Mouse (Mus musculus): ENCODE measurements around the gene Tppp3. TPM values are rescaled to one million over a fixed set of nuclear protein-coding genes. Genes with fewer than 3 reads are reported as not detected.

The Tppp3 gene
- total RNA-seq, 1 experiment from 2014 or later: 4.9 TPM

DNA sequence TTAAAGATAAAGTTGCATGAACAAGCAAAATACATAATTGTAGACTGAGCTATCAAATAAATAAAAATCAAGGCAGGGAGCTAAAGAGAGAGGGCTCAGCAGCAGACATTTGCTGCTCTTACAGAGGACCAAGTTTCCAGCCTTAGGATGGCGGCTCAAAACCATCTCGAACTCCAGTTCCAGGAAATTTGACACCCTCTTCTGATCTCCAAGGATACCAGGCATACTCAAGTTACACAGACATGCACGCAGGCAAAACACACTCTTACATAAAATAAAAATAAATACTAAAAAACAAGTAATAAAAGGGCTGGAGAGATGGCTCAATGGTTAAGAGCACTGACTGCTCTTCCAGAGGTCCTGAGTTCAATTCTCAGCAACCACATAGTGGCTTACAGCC lies 22.2 kb upstream of the Tppp3 start:
- ATAC-seq (ENCODE audit: extremely low read depth, insufficient number of reproducible peaks, low FRiP score, poor library complexity, severe bottlenecking): no peak

DNA sequence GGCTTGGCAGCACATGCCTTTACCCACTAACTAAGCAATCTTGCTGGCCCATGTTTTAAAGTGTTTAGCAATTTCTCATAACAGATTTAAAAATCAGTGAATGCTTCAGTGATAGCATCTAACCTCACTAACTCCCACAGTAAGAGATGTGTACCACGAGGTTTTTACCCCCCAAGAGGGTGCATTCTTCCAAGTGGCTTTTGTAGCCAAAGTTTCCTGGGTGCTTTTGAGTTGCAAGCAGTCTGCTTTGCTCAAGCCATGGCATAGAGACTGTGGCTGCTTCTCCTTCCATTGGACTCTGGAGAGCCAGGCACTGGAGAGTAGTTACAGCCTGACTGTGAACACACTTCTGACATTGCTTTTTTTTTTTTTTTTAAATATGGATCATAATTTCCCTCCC lies 18.0 kb upstream of the Tppp3 start:
- ATAC-seq (ENCODE audit: extremely low read depth, insufficient number of reproducible peaks, low FRiP score, poor library complexity, severe bottlenecking): no peak

DNA sequence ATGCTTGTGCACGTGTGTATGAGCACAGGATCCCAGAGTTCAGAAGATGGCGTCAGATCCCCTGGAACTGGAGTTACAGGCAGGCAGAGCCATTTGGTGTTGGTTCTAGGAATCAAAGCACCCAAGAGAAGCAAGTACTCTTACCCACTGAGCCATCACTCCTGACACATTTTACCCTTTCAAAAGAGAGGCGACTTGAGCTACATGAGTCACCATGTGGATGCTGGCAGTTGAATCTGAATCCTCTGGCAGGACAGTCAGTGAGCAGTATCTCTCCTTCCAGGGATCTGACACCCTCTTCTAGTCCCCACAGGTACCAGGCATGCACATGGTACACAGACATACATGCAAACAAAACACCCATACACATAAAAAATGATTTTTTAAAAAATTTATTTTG lies 16.8 kb upstream of the Tppp3 start:
- ATAC-seq (ENCODE audit: extremely low read depth, insufficient number of reproducible peaks, low FRiP score, poor library complexity, severe bottlenecking): no peak

DNA sequence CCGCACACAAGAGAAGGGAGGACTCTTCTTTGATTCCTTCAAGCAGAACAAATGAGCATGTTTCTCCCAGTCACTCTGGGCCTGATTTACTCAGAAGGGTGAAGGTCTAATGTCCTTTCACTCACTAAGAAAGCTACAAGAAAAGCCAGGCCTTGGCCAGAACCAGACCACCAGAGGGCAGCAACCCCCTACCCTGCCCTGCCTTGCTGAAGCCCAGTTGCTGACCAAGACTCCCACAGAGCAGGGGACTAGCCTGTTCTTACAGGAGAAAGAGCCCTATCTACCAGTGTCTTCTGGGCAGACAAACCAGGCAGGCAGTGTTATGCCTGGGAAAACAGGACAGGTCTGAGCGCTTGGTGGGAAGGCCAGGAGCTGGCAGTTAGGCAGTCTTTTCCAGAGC lies 13.1 kb upstream of the Tppp3 start:
- no peak for ATAC-seq (ENCODE audit: extremely low read depth, insufficient number of reproducible peaks, low FRiP score, poor library complexity, severe bottlenecking)

DNA sequence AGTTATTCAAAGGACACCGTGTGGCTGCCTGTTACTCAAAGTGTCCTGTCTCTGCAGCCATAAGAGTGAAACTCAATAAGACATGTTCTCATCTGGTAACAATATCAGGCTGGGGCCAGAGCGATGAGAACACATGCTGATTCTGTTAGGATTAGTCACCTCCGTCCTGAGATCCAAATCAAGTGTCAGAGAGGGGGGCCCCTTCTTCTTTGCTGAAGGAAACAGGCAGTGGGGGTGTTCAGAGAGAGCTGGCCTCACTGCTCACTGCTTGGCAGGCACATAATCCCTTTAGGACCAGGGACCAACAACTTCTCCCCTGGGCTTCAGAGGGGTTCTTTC lies 12.7 kb upstream of the Tppp3 start:
- no peak for ATAC-seq (ENCODE audit: extremely low read depth, insufficient number of reproducible peaks, low FRiP score, poor library complexity, severe bottlenecking)

DNA sequence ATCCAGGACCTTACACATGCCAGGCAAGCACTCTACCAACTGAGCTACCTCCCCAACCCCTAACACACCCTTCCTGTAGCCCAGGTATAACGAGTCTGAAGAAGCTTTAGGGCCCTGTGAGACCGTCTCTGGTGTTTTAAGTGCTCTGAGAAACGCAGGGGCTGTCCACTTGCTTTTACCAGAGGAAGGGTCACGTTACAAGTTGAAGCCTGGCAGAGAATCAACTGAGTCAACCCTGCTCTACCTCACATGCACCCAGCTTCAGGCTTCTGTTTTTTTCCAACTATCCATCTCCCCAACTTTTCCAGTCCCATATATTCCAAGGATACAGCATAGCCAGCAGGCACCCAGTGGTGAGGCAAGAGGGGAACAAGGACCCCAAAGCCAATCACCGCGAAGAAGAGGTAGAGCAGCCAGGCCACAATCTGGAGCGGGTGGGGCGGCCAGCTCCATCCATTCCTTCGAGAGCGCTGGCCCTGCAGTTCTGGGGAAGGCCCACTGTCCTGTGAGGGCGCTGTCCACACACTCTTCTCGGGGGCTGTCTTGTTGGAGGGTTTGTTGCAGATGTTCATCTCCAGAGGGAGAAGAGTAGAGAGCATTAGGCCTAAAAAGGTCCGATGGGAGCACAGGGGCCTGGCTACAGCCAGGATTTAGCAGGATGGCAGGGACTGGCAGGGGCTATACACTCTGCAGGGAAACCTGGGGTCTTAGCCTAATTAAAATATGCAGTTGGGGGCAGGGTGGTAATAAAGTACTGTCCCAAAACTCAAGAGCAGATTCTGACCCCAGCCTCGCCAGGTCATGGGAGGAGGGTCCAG lies 12.1 kb upstream of the Tppp3 start:
- ATAC-seq (ENCODE audit: extremely low read depth, insufficient number of reproducible peaks, low FRiP score, poor library complexity, severe bottlenecking): no peak

DNA sequence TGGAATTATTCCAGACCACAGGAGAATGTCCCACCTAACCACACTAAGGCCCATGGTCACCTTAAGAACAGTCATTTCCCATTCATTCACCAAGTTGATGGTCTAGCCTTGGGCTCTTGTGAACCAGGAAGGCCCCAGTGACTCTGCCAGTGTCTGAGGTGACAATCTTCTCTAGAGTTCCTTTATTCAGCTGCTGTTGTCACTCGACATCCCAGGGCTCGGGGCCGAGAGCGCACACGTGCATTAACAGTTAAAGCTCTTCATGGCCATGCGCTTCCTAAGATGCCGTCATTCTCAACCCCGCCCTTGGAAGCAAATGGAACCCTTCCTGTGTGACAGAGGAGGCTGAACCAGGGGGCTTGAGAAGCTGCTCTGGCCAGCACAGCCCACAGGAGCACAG lies 10.8 kb upstream of the Tppp3 start:
- no peak for ATAC-seq (ENCODE audit: extremely low read depth, insufficient number of reproducible peaks, low FRiP score, poor library complexity, severe bottlenecking)

DNA sequence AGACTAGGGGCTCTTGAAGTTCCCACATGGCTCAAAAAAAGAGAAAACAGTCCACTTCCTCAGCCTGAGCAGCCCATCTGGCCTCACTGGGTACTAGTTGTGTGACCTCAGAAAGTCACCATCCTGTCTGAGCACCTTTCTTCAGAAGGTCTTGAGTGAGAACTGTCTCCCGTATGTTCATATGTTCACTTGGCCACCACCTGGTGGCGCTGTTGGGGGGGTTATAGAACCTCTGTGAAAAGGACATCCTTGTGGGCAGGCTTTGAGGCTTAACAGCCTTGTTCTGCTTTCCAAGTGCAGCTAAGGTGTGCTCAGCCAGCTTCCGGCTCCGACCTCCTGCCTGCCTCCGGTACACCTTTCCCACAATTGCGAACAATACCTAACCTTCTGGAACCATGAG lies 10.1 kb upstream of the Tppp3 start:
- no peak for ATAC-seq (ENCODE audit: extremely low read depth, insufficient number of reproducible peaks, low FRiP score, poor library complexity, severe bottlenecking)

DNA sequence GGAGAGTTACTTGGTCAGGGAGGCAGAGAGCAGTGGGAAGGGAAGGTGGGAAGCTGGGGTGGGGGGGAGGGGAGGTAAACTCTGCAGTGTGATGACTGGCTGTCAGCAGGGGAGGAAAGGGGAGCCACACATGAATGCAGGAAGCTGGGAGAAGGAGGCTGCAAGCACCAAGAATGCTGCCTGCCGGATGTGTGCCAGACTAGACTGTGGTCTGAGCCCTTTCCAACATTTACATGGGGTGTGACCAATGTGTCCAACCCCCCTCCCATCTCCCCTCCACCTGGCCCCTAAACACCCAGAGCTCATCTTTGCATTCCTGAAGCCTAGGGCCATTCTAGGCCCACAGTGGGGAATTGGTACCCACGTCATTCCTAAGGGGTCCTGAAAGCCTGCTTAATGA lies 9.7 kb upstream of the Tppp3 start:
- no peak for ATAC-seq (ENCODE audit: extremely low read depth, insufficient number of reproducible peaks, low FRiP score, poor library complexity, severe bottlenecking)

DNA sequence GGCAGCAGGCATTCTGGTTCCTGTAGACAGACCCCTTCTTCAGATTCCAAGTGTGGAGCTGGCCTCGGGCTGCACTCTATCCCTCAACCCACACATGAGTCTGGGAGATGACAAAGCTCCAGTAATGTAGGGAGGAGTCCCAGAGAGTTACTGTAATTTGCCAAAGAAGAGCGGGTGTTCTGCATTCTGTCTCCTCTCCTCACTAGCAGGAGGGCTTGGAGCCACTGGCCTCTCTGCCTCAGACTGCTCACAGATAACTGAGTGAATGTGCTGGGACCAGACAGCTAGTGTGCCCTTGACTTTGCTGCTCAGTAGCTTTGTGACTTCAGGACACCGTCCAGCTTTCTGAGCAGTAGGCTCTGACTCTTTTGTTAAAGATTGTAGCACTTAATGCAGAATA lies 6.5 kb upstream of the Tppp3 start:
- ATAC-seq (ENCODE audit: extremely low read depth, insufficient number of reproducible peaks, low FRiP score, poor library complexity, severe bottlenecking): no peak

DNA sequence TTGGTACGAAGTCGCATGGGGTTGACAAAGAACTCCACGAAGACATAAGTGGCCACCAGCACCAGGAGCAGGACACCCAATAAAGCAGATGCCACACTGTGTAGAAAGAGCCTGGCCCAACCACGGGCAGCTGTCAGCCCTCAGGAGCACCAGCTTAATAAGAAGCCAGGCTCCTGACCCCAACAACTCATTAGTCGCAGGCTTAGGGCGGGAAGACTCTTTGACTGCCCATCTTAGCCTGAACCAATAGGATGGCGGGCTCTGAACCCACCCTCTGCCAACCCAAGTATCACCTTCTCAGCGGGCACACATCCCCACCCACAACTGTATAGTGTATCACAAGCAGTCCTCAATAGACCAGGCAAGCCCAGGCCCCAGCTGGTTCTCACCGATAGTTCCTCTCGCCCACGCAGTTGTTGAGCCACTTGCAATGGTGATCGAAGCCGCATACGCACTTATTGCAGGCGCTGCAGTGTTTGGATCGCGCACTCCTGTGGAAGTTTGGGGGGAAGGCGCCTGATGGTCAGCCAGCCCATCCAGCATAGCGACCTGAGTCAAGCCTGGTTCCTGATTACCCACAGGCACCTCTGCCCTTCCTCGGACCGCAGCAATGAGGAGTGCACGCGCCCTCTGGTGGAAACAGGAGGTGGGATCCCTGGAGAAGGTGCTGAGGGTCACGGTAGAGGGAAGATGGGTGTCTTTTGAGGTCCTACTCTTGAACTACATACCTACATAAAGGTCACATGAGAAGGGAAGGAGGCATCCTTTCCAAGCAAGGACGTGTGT lies 5.5 kb upstream of the Tppp3 start:
- no peak for ATAC-seq (ENCODE audit: extremely low read depth, insufficient number of reproducible peaks, low FRiP score, poor library complexity, severe bottlenecking)

DNA sequence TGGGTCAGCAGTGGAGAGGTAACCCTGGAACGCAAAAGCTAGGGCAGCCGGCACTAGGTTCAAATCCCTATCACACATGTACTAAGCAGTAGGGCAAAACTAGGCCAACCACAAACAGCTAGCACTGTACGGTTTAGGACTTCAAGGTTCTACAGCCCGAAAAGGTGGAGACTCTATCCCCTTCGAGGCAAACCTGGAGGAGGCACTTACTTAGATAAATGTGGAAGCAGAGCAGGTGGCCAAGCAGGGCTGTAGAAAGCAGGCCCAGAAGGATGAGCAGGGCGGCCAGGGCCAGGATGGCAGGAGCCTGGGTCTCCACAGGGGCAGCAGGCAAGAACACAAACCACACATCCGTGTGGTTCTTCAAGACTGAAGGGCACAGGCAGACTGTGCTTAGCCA lies 4.8 kb upstream of the Tppp3 start:
- ATAC-seq (ENCODE audit: extremely low read depth, insufficient number of reproducible peaks, low FRiP score, poor library complexity, severe bottlenecking): no peak

DNA sequence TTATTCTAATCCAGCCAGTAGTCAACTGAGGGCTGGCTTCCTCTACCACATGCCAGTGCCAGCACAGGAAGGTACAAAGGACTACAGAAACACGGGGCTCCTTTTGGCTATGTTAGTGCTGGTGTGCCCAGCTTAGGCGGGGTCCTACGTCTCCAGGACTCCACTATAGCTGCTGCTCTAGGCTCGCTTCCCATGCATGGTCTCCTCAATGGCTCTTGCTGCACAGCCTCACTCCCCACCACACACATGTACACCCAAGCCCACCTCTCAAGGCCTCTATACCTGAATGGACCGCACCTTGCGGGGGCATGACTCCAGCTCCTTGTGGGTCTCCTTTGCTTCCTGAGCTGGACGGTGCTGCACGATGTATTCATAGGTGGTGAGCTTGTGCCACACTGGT lies 4.4 kb upstream of the Tppp3 start:
- ATAC-seq (ENCODE audit: extremely low read depth, insufficient number of reproducible peaks, low FRiP score, poor library complexity, severe bottlenecking): no peak

DNA sequence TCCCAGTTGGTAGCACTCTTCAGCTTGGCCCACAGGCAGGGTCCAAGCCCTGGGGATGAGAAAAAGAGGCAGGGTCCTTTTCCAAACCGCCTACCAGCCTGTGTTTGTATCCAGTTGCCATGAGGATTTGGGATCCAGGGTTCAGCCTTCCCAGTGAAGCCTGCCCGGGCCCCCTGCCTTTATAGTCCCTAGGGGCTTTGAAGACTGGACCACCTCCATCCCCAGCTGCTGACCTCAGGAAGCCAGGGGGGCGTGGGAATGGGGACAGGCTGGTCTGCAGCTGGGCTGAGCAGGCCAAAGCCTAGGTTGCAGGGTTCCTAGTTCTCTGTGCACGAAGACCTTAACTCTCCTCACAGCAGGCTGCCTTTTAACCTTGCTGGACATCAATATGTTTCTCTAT lies 3.9 kb upstream of the Tppp3 start:
- no peak for ATAC-seq (ENCODE audit: extremely low read depth, insufficient number of reproducible peaks, low FRiP score, poor library complexity, severe bottlenecking)

DNA sequence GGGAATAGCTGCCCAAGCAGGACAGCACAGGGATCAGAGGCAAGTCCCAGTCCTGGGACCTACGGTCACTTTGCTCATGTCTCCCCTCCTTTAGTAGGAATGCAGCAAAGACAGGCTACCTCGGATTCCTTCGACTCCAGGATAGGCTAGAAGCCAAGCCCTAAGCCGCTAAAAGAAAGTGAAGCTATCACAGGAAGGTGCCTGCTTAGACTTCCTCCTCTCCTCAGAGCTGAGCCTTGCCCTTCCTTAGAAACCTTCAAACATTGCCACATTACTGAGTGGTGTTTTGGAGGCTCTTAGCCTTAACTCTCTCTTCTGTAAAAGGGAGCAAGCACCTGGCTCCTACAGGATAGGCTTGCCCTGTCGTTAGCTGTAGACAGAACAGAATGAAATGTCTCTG lies 3.4 kb upstream of the Tppp3 start:
- ATAC-seq (ENCODE audit: extremely low read depth, insufficient number of reproducible peaks, low FRiP score, poor library complexity, severe bottlenecking): no peak

DNA sequence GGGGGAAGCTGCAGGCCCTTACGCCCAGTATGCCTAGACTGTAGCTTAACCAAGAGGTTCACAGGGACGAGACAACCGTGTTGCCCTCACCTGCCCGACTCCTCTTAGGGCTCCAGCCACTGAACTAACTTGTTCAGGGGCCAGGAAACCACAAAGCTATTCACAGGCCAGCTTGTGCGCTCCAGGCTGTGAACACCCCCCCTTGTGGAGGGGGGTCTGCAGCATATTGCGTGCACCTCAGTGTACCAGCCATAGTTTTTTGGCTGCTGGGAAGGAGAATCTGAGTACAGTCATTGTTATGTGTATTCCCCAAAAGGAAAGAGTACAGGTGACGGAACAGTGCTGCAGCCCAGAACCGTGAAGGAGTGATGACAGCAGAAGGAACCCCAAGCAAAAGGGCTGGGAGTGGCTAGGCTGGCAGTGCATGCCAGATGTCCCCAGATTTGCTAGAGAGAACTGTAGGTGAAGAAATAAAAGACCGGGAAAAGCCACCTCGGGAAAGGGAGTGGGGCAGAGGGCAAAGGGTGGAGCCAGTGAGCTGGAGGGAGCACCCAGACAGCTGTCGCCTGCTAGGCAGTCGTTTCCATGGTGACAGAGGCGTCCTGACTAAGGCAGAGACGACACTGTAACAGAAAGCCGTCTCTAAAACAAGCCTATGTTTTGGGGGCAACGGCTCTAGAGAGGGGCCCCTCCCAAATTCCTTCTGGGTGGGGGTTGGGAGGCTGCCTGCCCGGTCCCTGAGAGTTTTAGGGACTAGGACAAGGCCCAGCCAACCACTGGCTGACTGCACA lies 2.7 kb upstream of the Tppp3 start:
- no peak for ATAC-seq (ENCODE audit: extremely low read depth, insufficient number of reproducible peaks, low FRiP score, poor library complexity, severe bottlenecking)

DNA sequence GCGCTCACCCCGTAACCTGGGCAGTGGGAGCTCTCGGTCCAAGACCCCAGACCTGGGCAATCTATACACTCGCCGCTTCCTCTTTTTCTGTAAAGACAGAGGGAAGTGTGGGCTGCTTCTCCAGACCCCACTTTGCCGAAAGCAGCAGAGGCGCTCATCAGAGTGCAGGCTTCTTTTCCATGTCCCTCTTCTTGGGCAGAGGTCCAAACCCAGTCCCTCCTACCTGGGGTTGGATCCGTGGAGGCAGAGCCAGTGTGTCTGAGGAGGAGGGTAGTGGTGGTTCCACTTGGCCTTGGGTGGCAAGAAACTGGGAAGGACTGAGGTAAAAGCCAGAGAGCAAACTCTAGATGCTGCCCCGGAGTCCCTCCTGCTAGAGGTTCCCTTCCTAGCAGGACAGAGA lies 1.7 kb upstream of the Tppp3 start:
- no peak for ATAC-seq (ENCODE audit: extremely low read depth, insufficient number of reproducible peaks, low FRiP score, poor library complexity, severe bottlenecking)

DNA sequence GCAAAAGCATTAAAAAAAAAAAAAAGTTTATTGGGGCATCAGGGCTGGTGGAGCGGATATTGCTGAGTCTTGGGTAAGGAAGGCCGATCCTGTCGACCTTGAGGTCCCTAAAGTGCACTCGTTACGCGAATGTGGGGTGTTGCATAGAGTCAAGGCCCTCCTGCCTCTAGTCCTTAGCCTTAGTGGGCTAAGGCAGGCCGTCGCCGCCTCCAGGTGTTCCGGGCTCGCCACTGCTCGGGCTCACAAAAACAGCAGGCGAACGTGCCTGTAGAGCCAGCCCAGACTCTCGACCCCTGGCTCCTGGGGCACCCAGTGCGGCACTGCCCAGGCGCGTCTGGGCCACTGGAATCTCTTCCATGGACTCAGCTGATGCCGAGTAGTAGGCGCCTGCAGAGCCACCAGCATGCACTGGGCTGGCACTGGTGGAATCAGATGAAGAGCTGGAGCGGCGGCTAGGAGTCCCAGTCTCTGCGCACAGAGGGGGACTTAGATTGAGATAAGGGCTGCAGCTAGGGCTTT lies 1.1 kb upstream of the Tppp3 start:
- no peak for ATAC-seq (ENCODE audit: extremely low read depth, insufficient number of reproducible peaks, low FRiP score, poor library complexity, severe bottlenecking)

DNA sequence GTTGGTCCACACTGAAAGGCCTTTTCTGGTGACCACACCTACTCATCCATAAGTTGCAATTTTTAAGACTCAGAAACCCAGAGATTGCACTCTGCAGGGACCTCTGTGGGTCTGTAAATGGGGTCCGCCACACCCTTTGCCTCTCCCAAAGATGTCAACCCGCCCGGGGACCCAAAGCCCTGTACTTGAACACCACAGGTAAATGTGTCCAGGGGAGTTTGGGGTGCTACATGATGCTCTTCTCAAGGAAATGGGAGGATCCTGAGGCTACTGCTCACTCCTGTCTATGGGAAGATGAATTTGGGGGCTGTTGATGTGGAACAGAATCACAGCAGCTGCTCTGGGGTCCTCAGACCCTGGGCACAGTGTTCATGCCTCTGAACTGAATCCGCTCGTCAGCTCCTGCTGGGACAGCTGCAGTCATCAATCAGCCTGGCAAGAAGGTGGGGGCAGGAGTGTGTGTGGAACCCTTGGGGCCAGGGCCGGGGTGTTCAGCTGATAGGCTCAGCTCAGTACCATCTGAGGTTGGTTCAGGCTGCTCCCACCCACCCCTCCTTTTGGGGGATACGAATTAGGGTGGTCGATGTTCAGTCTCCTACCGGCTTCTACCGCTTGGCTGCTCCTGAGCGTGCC lies 529 bp downstream of the Tppp3 start:
- no peak for ATAC-seq (ENCODE audit: extremely low read depth, insufficient number of reproducible peaks, low FRiP score, poor library complexity, severe bottlenecking)

All from neutrophil, adult 5-6 weeks (primary cell).